Mouse (Mus musculus) midbrain, embryonic 10.5 days (tissue): ENCODE data around the gene Lrwd1. TPM values are rescaled to one million over a fixed set of nuclear protein-coding genes. Genes with fewer than 3 reads are reported as not detected.
"Not testable (repeated sequence)": the region's sequence is repeated elsewhere in the genome, so short reads cannot be mapped to it uniquely, and the experiment has no call there.

Source experiments
- DNase-seq: peaks from one replicate; pipeline ENCODE4 v3.0.0-alpha.2; 2017; ENCODE audit warnings: low spot score
- H3K27ac ChIP-seq: fragments of 300-500 bp; sonication (generic); replicated peaks from 2 replicates; pipeline ENCODE4 v1.5.1; 2016; ENCODE audit warnings: mild to moderate bottlenecking
- H3K27me3 ChIP-seq: fragments of 300-500 bp; sonication (generic); 2 replicates; pipeline ENCODE4 v1.6.1; 2016; ENCODE audit warnings: low read depth, mild to moderate bottlenecking; ENCODE audit not compliant: poor library complexity, severe bottlenecking
- H3K36me3 ChIP-seq: fragments of 300-500 bp; sonication (generic); 2 replicates; pipeline ENCODE4 v1.6.1; 2016; ENCODE audit warnings: mild to moderate bottlenecking, moderate library complexity
- H3K4me1 ChIP-seq: fragments of 300-500 bp; sonication (generic); 2 replicates; pipeline ENCODE4 v1.6.1; 2016
- H3K4me3 ChIP-seq: fragments of 300-500 bp; sonication (generic); 2 replicates; pipeline ENCODE4 v1.5.1; 2016; ENCODE audit warnings: mild to moderate bottlenecking, moderate library complexity
- H3K9me3 ChIP-seq: fragments of 300-500 bp; sonication (generic); replicated peaks from 2 replicates; pipeline ENCODE4 v1.6.1; 2016; ENCODE audit warnings: mild to moderate bottlenecking
- WGBS: fragments of 180-500 bp; shearing (Covaris S2); methylation state at CpG from one replicate; pipeline ENCODE4 v1.1.7; 2016; 5-methylcytosine and 5-hydroxymethylcytosine counted together
- polyA plus RNA-seq: library from polyadenylated mRNA; unstranded; fragments of >200 nt; fragmentation: Nextera tagmentation; extraction: Ambion mirVana; gene quantifications from 2 replicates; pipeline ENCODE4 v1.2.1, GENCODE M21; 2016

Gene Lrwd1
- polyA plus RNA-seq, 1 experiment from 2014 or later: 59.0 TPM

DNA sequence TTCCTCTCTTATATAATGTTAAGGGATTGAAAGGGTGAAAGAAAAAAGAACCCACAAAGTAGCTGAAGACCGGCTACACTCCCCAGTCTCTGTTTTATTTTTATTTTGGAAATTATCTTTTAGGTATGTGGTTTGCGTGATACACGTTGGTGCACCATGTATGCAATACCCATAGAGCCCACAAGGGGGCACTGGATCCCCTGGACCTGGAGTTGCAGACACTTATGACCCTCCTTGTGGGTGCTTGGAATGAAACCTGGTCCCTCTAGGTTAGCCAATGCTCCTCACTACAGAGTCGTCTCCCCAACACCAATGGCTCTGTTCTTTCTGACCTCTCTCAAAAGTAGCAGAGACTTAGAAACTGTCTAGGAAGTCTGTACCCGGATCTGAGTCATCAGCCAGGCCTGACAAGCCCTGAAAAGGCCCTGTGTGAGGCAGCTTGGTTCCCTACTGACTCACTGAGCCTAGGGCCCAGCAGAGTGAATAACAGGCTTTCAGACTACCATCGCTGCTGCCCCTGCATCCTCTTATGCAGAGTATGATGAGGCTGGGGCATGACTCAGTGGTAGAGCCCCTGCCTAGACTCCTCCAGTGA lies 7.4 kb upstream of the Lrwd1 start:
- no peaks in the 10 kb centered on the region for H3K9me3 ChIP-seq
- H3K27ac ChIP-seq: no peak overlapping the region
- no peaks in the 10 kb centered on the region for H3K27me3 ChIP-seq
- H3K4me3 ChIP-seq: no peak overlapping the region
- peaks cover 43% of the 10 kb centered on the region for H3K36me3 ChIP-seq
- WGBS: 86% methylated on average over 6 of the region's 6 CpGs
- no peaks in the 10 kb centered on the region for H3K4me1 ChIP-seq
- DNase-seq: no peak

DNA sequence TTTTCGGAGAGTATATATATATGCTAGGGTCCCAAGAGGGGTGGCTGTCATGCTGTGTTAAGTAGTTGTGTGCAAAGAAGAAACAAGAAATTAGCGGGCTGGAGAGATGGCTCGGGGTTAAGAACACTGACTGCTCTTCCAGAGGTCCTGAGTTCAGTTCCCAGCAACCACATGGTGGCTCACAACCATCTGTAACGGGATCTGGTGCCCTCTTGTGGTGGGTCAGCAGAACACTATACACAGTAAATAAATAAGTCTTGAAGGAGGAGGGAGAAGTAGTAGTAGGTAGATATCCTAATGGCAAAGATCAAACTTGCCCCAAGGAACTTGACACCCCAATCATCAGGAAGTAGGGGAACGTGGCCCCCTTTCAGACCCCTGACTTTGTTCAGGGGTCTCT lies 6.9 kb upstream of the Lrwd1 start:
- DNase-seq: no peak
- Histone ChIP-seq H3K27me3 (no peaks in the 10 kb centered on the region), H3K36me3 (peaks cover 46% of the 10 kb centered on the region), H3K27ac (no peak overlapping the region), H3K4me1 (no peaks in the 10 kb centered on the region; the same call in 1 of the 2 replicates), H3K9me3 (no peaks in the 10 kb centered on the region), H3K4me3 (no peak overlapping the region)
- 83% methylated on average over 5 of the region's 5 CpGs for WGBS

GRCm38 (mm10) chr5:136140057-136140482 lies 4.2 kb upstream of the Lrwd1 start:
- peaks cover 46% of the 10 kb centered on the region for H3K36me3 ChIP-seq
- H3K4me3 ChIP-seq: no peak overlapping the region
- no peak for DNase-seq
- no peaks in the 10 kb centered on the region for H3K9me3 ChIP-seq
- no peak overlapping the region for H3K27ac ChIP-seq
- 95% methylated on average over 10 of the region's 10 CpGs for WGBS
- no peaks in the 10 kb centered on the region for H3K27me3 ChIP-seq
- H3K4me1 ChIP-seq: peaks cover 14% of the 10 kb centered on the region

DNA sequence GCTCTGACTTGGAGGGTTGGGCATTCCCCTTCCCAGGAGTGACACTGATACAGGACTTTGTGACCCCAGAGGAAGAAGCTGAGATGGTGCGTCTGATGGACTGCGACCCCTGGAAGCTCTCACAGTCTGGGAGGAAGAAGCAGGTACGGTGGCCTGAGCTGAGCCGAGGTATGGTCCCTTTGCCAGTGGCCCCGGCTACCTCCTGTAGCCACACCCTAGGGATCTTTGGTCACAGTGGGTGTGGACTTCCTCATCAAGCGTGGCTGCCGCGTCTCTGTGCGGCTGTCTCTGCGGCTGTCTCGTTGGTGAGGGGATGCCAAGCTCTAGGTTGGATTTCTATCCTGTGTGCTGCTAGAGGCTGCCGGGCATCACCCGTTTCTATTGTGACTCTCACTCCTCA lies 3.5 kb upstream of the Lrwd1 start:
- H3K27me3 ChIP-seq: no peaks in the 10 kb centered on the region
- no peak overlapping the region for H3K4me3 ChIP-seq
- DNase-seq: no peak
- peaks cover 46% of the 10 kb centered on the region for H3K36me3 ChIP-seq
- no peaks in the 10 kb centered on the region for H3K9me3 ChIP-seq
- no peak overlapping the region for H3K27ac ChIP-seq
- 95% methylated on average over 13 of the region's 13 CpGs for WGBS
- peaks cover 21% of the 10 kb centered on the region for H3K4me1 ChIP-seq

- DNase-seq: peak; percentile 35
These were observed 1.9 kb upstream of the Lrwd1 start for GRCm38 (mm10) chr5:136137658-136138274.

GRCm38 (mm10) chr5:136136292-136136990 lies 567 bp upstream of the Lrwd1 start:
- H3K9me3 ChIP-seq: no peaks in the 10 kb centered on the region
- H3K4me1 ChIP-seq: peaks cover 21% of the 10 kb centered on the region
- H3K36me3 ChIP-seq: peaks cover 62% of the 10 kb centered on the region
- H3K27me3 ChIP-seq: no peaks in the 10 kb centered on the region
- DNase-seq: peak; percentile 19
- H3K4me3 ChIP-seq: peak overlapping the region; percentile 75
- peak overlapping the region; percentile 88 for H3K27ac ChIP-seq
- WGBS: 9% methylated on average over 20 of the region's 20 CpGs

More at GRCm38 (mm10) chr5:136137658-136138274, 1.9 kb upstream of the Lrwd1 start:
- Histone ChIP-seq H3K27me3 (no peaks in the 10 kb centered on the region), H3K4me1 (peaks cover 21% of the 10 kb centered on the region), H3K4me3 (0 out of 2 replicates have a peak overlapping the region, but pooled peaks have one; percentile 75), H3K36me3 (peaks cover 62% of the 10 kb centered on the region), H3K27ac (no peak overlapping the region), H3K9me3 (no peaks in the 10 kb centered on the region)
- 76% methylated on average over 13 of the region's 13 CpGs for WGBS

GRCm38 (mm10) chr5:136122165-136122564 lies 13.7 kb downstream of the Lrwd1 start:
- Histone ChIP-seq H3K4me1 (peaks cover 11% of the 10 kb centered on the region), H3K4me3 (no peak overlapping the region), H3K27me3 (no peaks in the 10 kb centered on the region), H3K27ac (no peak overlapping the region), H3K36me3 (peaks cover 82% of the 10 kb centered on the region), H3K9me3 (no peaks in the 10 kb centered on the region)
- DNase-seq: no peak
- WGBS: 89% methylated on average over 10 of the region's 10 CpGs

DNA sequence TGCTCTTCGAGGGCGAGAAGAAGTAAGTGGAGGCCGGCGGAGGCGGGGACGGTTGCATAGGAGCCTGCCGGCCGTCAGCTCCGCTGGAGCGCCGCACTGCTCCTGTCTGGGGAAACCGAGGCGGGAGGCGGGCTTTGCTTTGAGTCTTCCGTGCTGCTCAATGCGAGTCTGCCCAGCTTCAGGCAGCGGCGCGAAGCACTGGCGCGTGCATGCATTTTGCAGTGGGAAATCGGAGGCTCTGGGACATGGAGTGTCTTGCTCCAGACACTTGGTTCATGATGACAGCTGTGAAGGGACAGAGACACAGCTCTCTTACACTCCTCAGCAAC lies 19.1 kb downstream of the Lrwd1 start:
- Histone ChIP-seq H3K4me1 (peaks cover 24% of the 10 kb centered on the region), H3K36me3 (peaks cover 37% of the 10 kb centered on the region), H3K27ac (peak overlapping the region; percentile 89), H3K27me3 (no peaks in the 10 kb centered on the region), H3K4me3 (peak overlapping the region; percentile 91), H3K9me3 (no peaks in the 10 kb centered on the region)
- WGBS: under 1% methylated on average over 22 of the region's 22 CpGs
- DNase-seq: no peak

GRCm38 (mm10) chr5:136115891-136116783 lies 19.7 kb downstream of the Lrwd1 start, which contains the start of gene Polr2j:
Polr2j (plus strand) TSS chr5:136116631.
- peak within 1 kb of the TSS; percentile 89 for H3K27ac ChIP-seq
- peak within 1 kb of the TSS; percentile 91 for H3K4me3 ChIP-seq
- no peaks in the 10 kb centered on the region for H3K27me3 ChIP-seq
- peaks cover 31% of the 10 kb centered on the region for H3K36me3 ChIP-seq
- H3K4me1 ChIP-seq: peaks cover 24% of the 10 kb centered on the region
- H3K9me3 ChIP-seq: no peaks in the 10 kb centered on the region
- DNase-seq: peak; percentile 98
- WGBS: 4% methylated on average over 42 of the region's 42 CpGs

- H3K27ac ChIP-seq, H3K27me3 ChIP-seq, H3K36me3 ChIP-seq, H3K9me3 ChIP-seq, H3K4me3 ChIP-seq, DNase-seq: not testable (repeated sequence)
- H3K4me1 ChIP-seq: peaks cover 24% of the 10 kb centered on the region
- 47% methylated on average over 4 of the region's 4 CpGs for WGBS
These were observed 22.3 kb downstream of the Lrwd1 start for GRCm38 (mm10) chr5:136113546-136113945.

GRCm38 (mm10) chr5:136109042-136109441 lies 26.8 kb downstream of the Lrwd1 start:
- H3K4me3 ChIP-seq: no peak overlapping the region

GRCm38 (mm10) chr5:136108486-136108885 lies 27.4 kb downstream of the Lrwd1 start:
- H3K27ac ChIP-seq: no peak overlapping the region
- no peak overlapping the region for H3K4me3 ChIP-seq
- H3K9me3 ChIP-seq: no peaks in the 10 kb centered on the region
- peaks cover 10% of the 10 kb centered on the region for H3K27me3 ChIP-seq
- 69% methylated on average over 2 of the region's 2 CpGs for WGBS
- no peaks in the 10 kb centered on the region for H3K4me1 ChIP-seq
- DNase-seq: no peak
- no peaks in the 10 kb centered on the region for H3K36me3 ChIP-seq

More at GRCm38 (mm10) chr5:136109042-136109441, 26.8 kb downstream of the Lrwd1 start:
- no peaks in the 10 kb centered on the region for H3K36me3 ChIP-seq
- no peaks in the 10 kb centered on the region for H3K9me3 ChIP-seq
- 89% methylated on average over 3 of the region's 3 CpGs for WGBS
- no peak overlapping the region for H3K27ac ChIP-seq
- H3K4me1 ChIP-seq: no peaks in the 10 kb centered on the region
- H3K27me3 ChIP-seq: peaks cover 5% of the 10 kb centered on the region
- DNase-seq: no peak
